Mouse (Mus musculus): ENCODE data around the gene Fbxl15.

DNA sequence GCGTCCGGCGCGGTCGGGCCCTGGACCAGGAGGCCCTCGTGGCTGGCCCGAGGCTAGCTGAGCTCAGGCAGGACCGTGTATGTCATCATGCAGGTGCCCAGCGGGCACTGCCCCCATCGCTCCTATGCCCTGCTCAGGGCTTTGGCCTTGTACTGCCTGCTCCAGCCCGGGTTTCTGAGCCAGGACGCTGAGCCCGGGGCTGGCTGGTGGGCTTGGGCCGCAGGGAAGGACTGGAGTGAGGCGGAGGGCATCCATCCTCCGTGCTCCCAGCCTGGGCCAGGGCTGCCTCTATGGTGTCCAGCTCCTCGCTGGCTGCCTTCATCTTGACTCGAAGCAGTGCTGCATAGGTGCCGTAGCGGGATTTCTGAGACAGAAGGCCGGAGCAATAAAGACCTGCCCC lies 15.4 kb upstream of the Fbxl15 start:
- TF ChIP-seq EP300 (optimal IDR thresholded peaks at IDR 0.05) (no peak), CTCF (IDR thresholded peaks at IDR 0.05; ENCODE audit: low read depth) (no peak)

Measured in stomach, postnatal 0 days (tissue).